Mouse (Mus musculus): ENCODE measurements at regions not wholly inside any gene's neighbourhood (a gene's known extent, or its start where the extent isn't known, plus 50 kb on each side); places are given as distances from the start of the nearest gene placed in this dataset.

GRCm38 (mm10) chr11:112987782-112988181 lies 205.8 kb downstream of the Sox9 start:
- TF ChIP-seq POLR2A (IDR thresholded peaks at IDR 0.05; ENCODE audit: insufficient read depth, low read depth, low read length) (no peak), CTCF (IDR thresholded peaks at IDR 0.05) (no peak), EP300 (IDR thresholded peaks at IDR 0.05; ENCODE audit: insufficient read depth, low read depth, low read length) (0 out of 2 replicates have a peak, but pooled peaks have one; percentile 15)
